Mouse (Mus musculus) midbrain, embryonic 16.5 days (tissue): Measurements from ENCODE around the gene Lhfpl2. TPM values are rescaled to one million over a fixed set of nuclear protein-coding genes. Genes with fewer than 3 reads are reported as not detected.

ENCODE experiments used
- ATAC-seq: fragments of 200-750 bp; cut with Nextera tagmentation; 2 replicates; pipeline ENCODE4 v1.8.0; 2017; ENCODE audit warnings: moderate TSS enrichment
- H3K27ac ChIP-seq: fragments of 300-500 bp; sonication (generic); 2 replicates; pipeline ENCODE4 v1.5.1; 2014; ENCODE audit warnings: mild to moderate bottlenecking, low read length, mixed read lengths
- H3K27me3 ChIP-seq: fragments of 300-500 bp; sonication (generic); 2 replicates; pipeline ENCODE4 v1.6.1; 2014; ENCODE audit warnings: low read depth, low read length, mixed read lengths; ENCODE audit not compliant: control insufficient read depth, insufficient read depth
- H3K36me3 ChIP-seq: fragments of 300-500 bp; sonication (generic); 2 replicates; pipeline ENCODE4 v1.6.1; 2014; ENCODE audit warnings: mild to moderate bottlenecking, low read length, moderate library complexity, mixed read lengths; ENCODE audit not compliant: control insufficient read depth, insufficient read depth
- H3K4me1 ChIP-seq: fragments of 300-500 bp; sonication (generic); 2 replicates; pipeline ENCODE4 v1.6.1; 2014; ENCODE audit warnings: mild to moderate bottlenecking, low read length, mixed read lengths; ENCODE audit not compliant: control insufficient read depth, insufficient read depth
- H3K4me2 ChIP-seq: fragments of 300-500 bp; sonication (generic); 2 replicates; pipeline ENCODE4 v1.6.1; 2014; ENCODE audit warnings: mild to moderate bottlenecking, low read length, mixed read lengths
- H3K4me3 ChIP-seq: fragments of 300-500 bp; sonication (generic); 2 replicates; pipeline ENCODE4 v1.5.1; 2014; ENCODE audit warnings: low read depth, mild to moderate bottlenecking, low read length, moderate library complexity, mixed read lengths
- H3K9ac ChIP-seq: fragments of 300-500 bp; sonication (generic); 2 replicates; pipeline ENCODE4 v1.6.1; 2014; ENCODE audit warnings: low read depth, low read length, mixed read lengths
- H3K9me3 ChIP-seq: fragments of 300-500 bp; sonication (generic); replicated peaks from 2 replicates; pipeline ENCODE4 v1.6.1; 2014; ENCODE audit warnings: mild to moderate bottlenecking, low read length, mixed read lengths; ENCODE audit not compliant: control insufficient read depth, poor library complexity, severe bottlenecking
- WGBS: fragments of 180-500 bp; shearing (Covaris S2); extraction: QIAGEN DNeasy Blood & Tissue Kit; methylation state at CpG from one replicate; pipeline ENCODE4 v1.1.7; 2014; 5-methylcytosine and 5-hydroxymethylcytosine counted together
- polyA plus RNA-seq: library from polyadenylated mRNA; unstranded; fragments of >200 nt; fragmentation: Nextera tagmentation; extraction: Ambion mirVana; gene quantifications from 2 replicates; pipeline ENCODE4 v1.2.1, GENCODE M21; 2015

Gene Lhfpl2
- polyA plus RNA-seq, 1 experiment from 2014 or later, result 16.3 TPM

- Histone ChIP-seq H3K9ac (no peak overlapping the region), H3K4me2 (no peak overlapping the region), H3K27me3 (no peaks in the 10 kb centered on the region), H3K4me1 (peaks cover 4% of the 10 kb centered on the region; the same call in 1 of the 2 replicates), H3K4me3 (no peak overlapping the region), H3K27ac (no peak overlapping the region), H3K9me3 (no peaks in the 10 kb centered on the region), H3K36me3 (no peaks in the 10 kb centered on the region)
- WGBS, result 87% methylated on average over 5 of the region's 5 CpGs
- ATAC-seq, result no peak
These were observed 123.2 kb downstream of the Lhfpl2 start for GRCm38 (mm10) chr13:94180477-94181420.

DNA sequence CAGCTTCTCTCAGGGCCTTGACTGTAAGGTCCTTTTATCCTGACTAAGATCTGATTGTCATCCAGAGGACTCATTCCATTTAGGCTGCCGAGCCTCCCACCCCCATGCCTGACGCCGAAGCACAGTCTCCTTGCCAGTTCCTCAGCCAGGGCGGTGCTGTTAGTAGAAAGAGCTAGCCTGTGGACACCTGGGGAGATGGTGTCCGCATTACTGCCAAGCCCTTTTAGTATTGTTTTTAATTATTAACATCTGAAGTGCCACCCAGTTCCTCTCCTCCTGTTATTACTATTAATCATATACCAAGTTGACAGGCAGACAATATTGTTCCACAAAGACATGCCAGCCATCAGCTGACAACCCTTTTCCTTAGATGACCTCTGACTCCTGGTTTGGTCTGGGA is 124.4 kb downstream of the Lhfpl2 start:
- H3K9ac ChIP-seq, result no peak overlapping the region
- no peak overlapping the region for H3K27ac ChIP-seq
- no peak for ATAC-seq
- H3K36me3 ChIP-seq, result no peaks in the 10 kb centered on the region
- peaks cover 4% of the 10 kb centered on the region; the same call in 1 of the 2 replicates for H3K4me1 ChIP-seq
- no peaks in the 10 kb centered on the region for H3K27me3 ChIP-seq
- no peak overlapping the region for H3K4me3 ChIP-seq
- 90% methylated on average over 5 of the region's 5 CpGs for WGBS
- no peaks in the 10 kb centered on the region for H3K9me3 ChIP-seq
- no peak overlapping the region for H3K4me2 ChIP-seq

- WGBS, result 87% methylated on average over 8 of the region's 8 CpGs
- no peak overlapping the region for H3K4me3 ChIP-seq
- H3K4me1 ChIP-seq, result peaks cover 9% of the 10 kb centered on the region; the same call in 1 of the 2 replicates
- H3K36me3 ChIP-seq, result no peaks in the 10 kb centered on the region
- no peak overlapping the region for H3K4me2 ChIP-seq
- no peak overlapping the region for H3K27ac ChIP-seq
- H3K9me3 ChIP-seq, result no peaks in the 10 kb centered on the region
- no peak overlapping the region for H3K9ac ChIP-seq
- no peak for ATAC-seq
- no peaks in the 10 kb centered on the region for H3K27me3 ChIP-seq
These were observed 125.9 kb downstream of the Lhfpl2 start for GRCm38 (mm10) chr13:94183372-94184021.

- Histone ChIP-seq H3K36me3 (no peaks in the 10 kb centered on the region), H3K9me3 (no peaks in the 10 kb centered on the region), H3K4me3 (no peak overlapping the region), H3K9ac (no peak overlapping the region), H3K27ac (no peak overlapping the region), H3K27me3 (no peaks in the 10 kb centered on the region), H3K4me2 (no peak overlapping the region), H3K4me1 (peaks cover 9% of the 10 kb centered on the region)
- ATAC-seq, result no peak
- WGBS, result 92% methylated on average over 10 of the region's 10 CpGs
These were observed 127.3 kb downstream of the Lhfpl2 start for GRCm38 (mm10) chr13:94184726-94185456.

- Histone ChIP-seq H3K4me3 (no peak overlapping the region), H3K36me3 (no peaks in the 10 kb centered on the region), H3K9ac (no peak overlapping the region), H3K4me2 (no peak overlapping the region), H3K4me1 (peaks cover 9% of the 10 kb centered on the region), H3K9me3 (no peaks in the 10 kb centered on the region), H3K27ac (no peak overlapping the region), H3K27me3 (no peaks in the 10 kb centered on the region)
- ATAC-seq, result no peak
- whole genome bisulfite sequencing, result 93% methylated on average over 5 of the region's 6 CpGs
These were observed 128.0 kb downstream of the Lhfpl2 start for GRCm38 (mm10) chr13:94185631-94186030.

- H3K27ac ChIP-seq, result peak overlapping the region; percentile 67
- no peak overlapping the region for H3K4me2 ChIP-seq
- peak; percentile 68 for ATAC-seq
- WGBS, result 14% methylated on average over 10 of the region's 10 CpGs
- peaks cover 2% of the 10 kb centered on the region; the same call in 1 of the 2 replicates for H3K36me3 ChIP-seq
- H3K9me3 ChIP-seq, result no peaks in the 10 kb centered on the region
- H3K4me1 ChIP-seq, result peaks cover 9% of the 10 kb centered on the region
- no peaks in the 10 kb centered on the region for H3K27me3 ChIP-seq
- H3K4me3 ChIP-seq, result no peak overlapping the region
- no peak overlapping the region for H3K9ac ChIP-seq
These were observed 130.8 kb downstream of the Lhfpl2 start for GRCm38 (mm10) chr13:94188200-94189086.

- 87% methylated on average over 1 of the region's 1 CpGs for WGBS
- H3K9me3 ChIP-seq, result no peaks in the 10 kb centered on the region
- H3K4me3 ChIP-seq, result no peak overlapping the region
- H3K4me2 ChIP-seq, result no peak overlapping the region
- H3K36me3 ChIP-seq, result peaks cover 2% of the 10 kb centered on the region; the same call in 1 of the 2 replicates
- H3K4me1 ChIP-seq, result peaks cover 9% of the 10 kb centered on the region
- H3K27me3 ChIP-seq, result no peaks in the 10 kb centered on the region
- H3K27ac ChIP-seq, result no peak overlapping the region
- no peak overlapping the region for H3K9ac ChIP-seq
- no peak for ATAC-seq
These were observed 132.8 kb downstream of the Lhfpl2 start for GRCm38 (mm10) chr13:94190386-94190785.

- Histone ChIP-seq H3K36me3 (peaks cover 2% of the 10 kb centered on the region; the same call in 1 of the 2 replicates), H3K27me3 (no peaks in the 10 kb centered on the region), H3K4me3 (no peak overlapping the region), H3K27ac (no peak overlapping the region), H3K4me2 (no peak overlapping the region), H3K9ac (no peak overlapping the region), H3K4me1 (peaks cover 6% of the 10 kb centered on the region), H3K9me3 (no peaks in the 10 kb centered on the region)
- 84% methylated on average over 4 of the region's 4 CpGs for WGBS
- ATAC-seq, result no peak
These were observed 135.6 kb downstream of the Lhfpl2 start for GRCm38 (mm10) chr13:94193227-94193626.
